Mouse (Mus musculus): ENCODE data around the gene Mettl7a1. TPM values are rescaled to one million over a fixed set of nuclear protein-coding genes. Genes with fewer than 3 reads are reported as not detected.
A peak's percentile ranks its signal among the peaks of the same experiment; 100 is the strongest.
"Not testable (repeated sequence)": the region's sequence is repeated elsewhere in the genome, so short reads cannot be mapped to it uniquely, and the experiment has no call there.

Gene Mettl7a1
- polyA plus RNA-seq, 1 experiment from 2014 or later, result 3.5 TPM

DNA sequence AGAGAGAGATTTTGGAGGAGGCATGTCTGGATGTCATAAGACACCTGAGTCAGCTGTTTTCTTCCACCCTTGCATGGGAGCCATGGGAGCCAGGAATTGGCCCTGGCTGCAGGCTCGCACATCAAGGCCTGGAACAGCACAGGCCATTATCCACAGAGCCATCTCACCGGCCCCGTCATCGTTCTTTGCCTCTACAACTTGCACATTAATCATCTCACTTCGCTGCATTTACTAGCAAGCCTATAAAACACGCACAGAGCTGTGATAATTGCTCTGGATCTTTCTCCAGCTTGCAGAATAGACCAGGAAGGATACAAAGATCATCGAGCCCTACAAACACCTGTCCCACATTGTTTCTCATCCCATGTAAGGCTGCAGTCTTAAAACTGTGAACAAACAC, 26.8 kb downstream of the Mettl7a1 start:
- no peak overlapping the region for H3K4me3 ChIP-seq (ENCODE audit: low read length)
- H3K27me3 ChIP-seq (replicated peaks; ENCODE audit: control insufficient read depth, insufficient read depth, low read length), result no peaks in the 10 kb centered on the region
- no peak overlapping the region for H3K4me2 ChIP-seq (ENCODE audit: low read length)
- H3K9ac ChIP-seq (ENCODE audit: low read depth, low read length), result no peak overlapping the region
- H3K4me1 ChIP-seq (ENCODE audit: control insufficient read depth, insufficient read depth, low read depth, low read length), result no peaks in the 10 kb centered on the region
- 56% methylated on average over 7 of the region's 7 CpGs for WGBS
- H3K9me3 ChIP-seq (ENCODE audit: control insufficient read depth, low read length), result no peaks in the 10 kb centered on the region
- ATAC-seq, result no peak
- H3K36me3 ChIP-seq (ENCODE audit: control insufficient read depth, insufficient read depth, low read length), result no peaks in the 10 kb centered on the region
- H3K27ac ChIP-seq (ENCODE audit: low read depth, low read length), result no peak overlapping the region

DNA sequence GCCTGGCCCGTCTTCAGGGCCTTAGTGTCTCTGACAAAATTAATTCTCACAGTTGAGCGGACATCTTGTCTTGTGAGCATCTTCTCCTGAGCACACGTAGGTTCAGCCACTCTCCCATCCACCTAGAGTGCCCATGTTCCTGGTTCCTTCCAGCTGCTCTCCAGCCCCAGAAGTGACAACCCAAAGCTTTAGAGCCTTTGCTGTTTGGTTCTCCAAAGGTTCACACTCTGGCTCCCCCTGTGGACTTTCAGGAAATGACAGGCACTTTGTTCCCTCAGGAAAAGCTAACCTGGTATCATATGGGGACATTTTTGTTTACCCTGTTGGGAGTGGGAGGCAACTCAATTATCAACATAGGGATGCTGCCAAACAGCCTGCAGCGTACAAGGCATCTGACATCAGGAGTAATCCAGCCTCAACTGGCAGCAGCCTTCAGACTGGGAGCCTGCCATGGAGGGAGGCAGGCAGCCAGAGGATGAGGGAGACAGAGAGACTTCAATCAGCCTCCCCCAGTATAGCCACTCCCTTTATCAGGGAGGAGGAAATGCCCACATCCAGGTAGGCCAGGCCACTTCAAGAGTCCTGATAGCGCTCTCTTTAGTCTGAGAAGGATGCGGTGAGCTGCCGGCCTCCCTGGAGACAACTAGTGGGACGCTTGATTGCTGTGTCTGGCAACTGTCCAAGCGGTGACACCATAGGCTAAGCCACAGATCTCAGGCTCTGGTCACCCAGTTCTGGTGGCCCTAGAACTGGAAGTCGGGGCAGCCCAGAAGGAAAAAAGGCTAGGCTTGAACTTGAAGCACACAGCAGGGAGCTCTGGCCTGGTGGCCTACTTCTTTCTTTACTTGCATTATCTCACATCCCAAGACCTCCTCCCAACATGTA, 28.4 kb downstream of the Mettl7a1 start:
- not testable (repeated sequence) for H3K9me3 ChIP-seq (ENCODE audit: control insufficient read depth, low read length); H3K36me3 ChIP-seq (ENCODE audit: control insufficient read depth, insufficient read depth, low read length); H3K27ac ChIP-seq (ENCODE audit: low read depth, low read length); H3K4me3 ChIP-seq (ENCODE audit: low read length); H3K9ac ChIP-seq (ENCODE audit: low read depth, low read length); H3K4me1 ChIP-seq (ENCODE audit: control insufficient read depth, insufficient read depth, low read depth, low read length); H3K27me3 ChIP-seq (replicated peaks; ENCODE audit: control insufficient read depth, insufficient read depth, low read length); H3K4me2 ChIP-seq (ENCODE audit: low read length)
- peak; percentile 52; the same call in 1 of the 2 replicates for ATAC-seq
- WGBS, result 44% methylated on average over 2 of the region's 10 CpGs

DNA sequence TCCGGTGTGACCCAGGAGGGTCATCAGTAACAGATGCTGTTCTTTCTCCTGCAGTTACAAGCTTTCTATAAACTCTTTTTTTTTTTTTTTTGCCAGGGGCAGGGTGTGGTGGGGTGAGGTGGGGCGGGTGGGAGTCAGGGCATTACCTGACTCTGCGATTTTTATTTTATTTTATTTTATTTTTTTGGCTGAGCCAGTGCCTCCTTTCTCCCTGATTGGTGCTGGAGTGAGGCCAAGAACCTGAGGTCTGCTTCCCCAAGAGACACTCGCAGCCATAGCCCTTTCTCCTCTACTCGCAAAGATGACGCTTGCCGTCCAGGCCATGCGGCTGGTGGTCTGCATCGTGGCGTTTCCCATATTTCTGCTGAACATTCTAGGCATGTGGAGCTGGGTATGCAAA, 30.7 kb downstream of the Mettl7a1 start, which contains the start of gene Mettl7a3:
Mettl7a3 (plus strand) TSS at position 301 of the 400 bp plus-strand sequence.
- no peak for ATAC-seq
- no peaks in the 10 kb centered on the region for H3K27me3 ChIP-seq (replicated peaks; ENCODE audit: control insufficient read depth, insufficient read depth, low read length)
- 77% methylated on average over 10 of the region's 10 CpGs for WGBS
- no peak within 1 kb of the TSS for H3K4me3 ChIP-seq (ENCODE audit: low read length)
- H3K36me3 ChIP-seq (ENCODE audit: control insufficient read depth, insufficient read depth, low read length), result no peaks in the 10 kb centered on the region
- no peak within 1 kb of the TSS for H3K9ac ChIP-seq (ENCODE audit: low read depth, low read length)
- H3K4me1 ChIP-seq (ENCODE audit: control insufficient read depth, insufficient read depth, low read depth, low read length), result no peaks in the 10 kb centered on the region
- H3K9me3 ChIP-seq (ENCODE audit: control insufficient read depth, low read length), result no peaks in the 10 kb centered on the region
- no peak within 1 kb of the TSS for H3K27ac ChIP-seq (ENCODE audit: low read depth, low read length)
- H3K4me2 ChIP-seq (ENCODE audit: low read length), result no peak within 1 kb of the TSS

DNA sequence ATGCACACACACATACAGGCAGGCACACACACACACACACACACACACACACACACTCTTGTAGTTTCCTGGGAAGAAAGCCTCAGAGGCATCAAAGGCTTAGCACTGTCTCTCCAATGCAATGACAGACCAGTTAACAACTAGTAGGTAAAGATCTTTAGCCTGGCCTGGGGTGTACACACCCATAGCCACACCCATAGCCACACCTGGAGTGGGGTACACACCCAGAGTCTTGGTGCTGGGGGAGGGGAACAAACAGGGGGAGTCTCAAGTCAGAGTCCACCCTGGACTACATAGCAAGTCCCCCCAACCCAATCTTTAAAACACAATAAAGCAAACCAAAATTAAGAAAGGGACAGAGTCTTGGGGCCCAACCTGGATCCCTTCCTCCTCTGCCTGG, 33.4 kb downstream of the Mettl7a1 start:
- H3K36me3 ChIP-seq (ENCODE audit: control insufficient read depth, insufficient read depth, low read length); H3K4me3 ChIP-seq (ENCODE audit: low read length); H3K4me2 ChIP-seq (ENCODE audit: low read length); H3K9me3 ChIP-seq (ENCODE audit: control insufficient read depth, low read length); ATAC-seq; H3K27ac ChIP-seq (ENCODE audit: low read depth, low read length); H3K9ac ChIP-seq (ENCODE audit: low read depth, low read length); H3K4me1 ChIP-seq (ENCODE audit: control insufficient read depth, insufficient read depth, low read depth, low read length); H3K27me3 ChIP-seq (replicated peaks; ENCODE audit: control insufficient read depth, insufficient read depth, low read length): not testable (repeated sequence)

DNA sequence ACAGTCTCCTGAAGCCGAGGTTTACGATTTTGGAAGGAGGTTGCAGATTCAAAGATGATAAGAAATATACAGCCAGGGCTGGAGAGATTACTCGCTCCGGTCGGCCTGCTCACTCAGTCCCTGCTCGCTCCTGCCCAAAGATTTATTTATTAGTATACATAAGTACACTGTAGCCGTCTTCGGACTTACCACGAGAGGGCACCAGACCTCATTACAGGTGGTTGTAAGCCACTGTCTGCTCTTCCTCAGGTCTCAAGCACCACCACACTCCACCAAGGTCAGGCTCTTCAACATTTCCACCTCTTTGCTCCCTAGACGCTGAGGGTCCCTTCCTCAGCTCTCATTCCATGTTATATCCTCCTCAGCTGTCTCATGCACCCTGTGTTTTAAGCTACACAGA, 33.9 kb downstream of the Mettl7a1 start:
- not testable (repeated sequence) for ATAC-seq; H3K36me3 ChIP-seq (ENCODE audit: control insufficient read depth, insufficient read depth, low read length); H3K4me3 ChIP-seq (ENCODE audit: low read length); H3K4me2 ChIP-seq (ENCODE audit: low read length); H3K27me3 ChIP-seq (replicated peaks; ENCODE audit: control insufficient read depth, insufficient read depth, low read length); H3K9ac ChIP-seq (ENCODE audit: low read depth, low read length); H3K9me3 ChIP-seq (ENCODE audit: control insufficient read depth, low read length); H3K27ac ChIP-seq (ENCODE audit: low read depth, low read length); H3K4me1 ChIP-seq (ENCODE audit: control insufficient read depth, insufficient read depth, low read depth, low read length)
- 38% methylated on average over 6 of the region's 10 CpGs for WGBS

GRCm38 (mm10) chr15:100341314-100341980, 37.5 kb downstream of the Mettl7a1 start:
- H3K9ac ChIP-seq (ENCODE audit: low read depth, low read length); H3K27ac ChIP-seq (ENCODE audit: low read depth, low read length); H3K4me3 ChIP-seq (ENCODE audit: low read length); H3K27me3 ChIP-seq (replicated peaks; ENCODE audit: control insufficient read depth, insufficient read depth, low read length); H3K9me3 ChIP-seq (ENCODE audit: control insufficient read depth, low read length); H3K36me3 ChIP-seq (ENCODE audit: control insufficient read depth, insufficient read depth, low read length); H3K4me2 ChIP-seq (ENCODE audit: low read length); H3K4me1 ChIP-seq (ENCODE audit: control insufficient read depth, insufficient read depth, low read depth, low read length); ATAC-seq: not testable (repeated sequence)
- WGBS, result 82% methylated on average over 4 of the region's 5 CpGs

DNA sequence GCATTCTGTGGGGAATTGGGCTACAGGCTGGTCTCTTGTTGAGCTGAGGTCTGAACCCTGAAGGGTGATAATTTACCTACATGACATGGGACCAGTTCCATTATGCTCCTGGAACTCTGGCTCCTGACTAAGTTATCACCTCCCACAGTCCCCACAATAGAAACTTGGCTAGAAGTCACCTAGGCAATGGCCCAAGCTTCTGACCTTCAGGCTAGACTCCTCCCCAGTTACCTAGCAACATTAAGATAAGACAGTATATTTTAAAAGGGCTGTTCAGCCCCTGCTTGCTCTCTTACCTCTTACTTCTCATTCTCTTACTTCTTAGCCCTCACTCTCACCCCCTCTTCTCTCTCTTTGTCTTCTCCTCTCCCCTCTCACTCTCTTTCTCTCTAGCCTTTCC, 41.5 kb downstream of the Mettl7a1 start:
- no peak overlapping the region for H3K4me2 ChIP-seq (ENCODE audit: low read length)
- ATAC-seq, result no peak

GRCm38 (mm10) chr15:100346761-100347160, 42.8 kb downstream of the Mettl7a1 start:
- no peak overlapping the region for H3K4me3 ChIP-seq (ENCODE audit: low read length)
- H3K27me3 ChIP-seq (replicated peaks; ENCODE audit: control insufficient read depth, insufficient read depth, low read length), result no peaks in the 10 kb centered on the region
- H3K4me2 ChIP-seq (ENCODE audit: low read length), result no peak overlapping the region
- no peaks in the 10 kb centered on the region for H3K4me1 ChIP-seq (ENCODE audit: control insufficient read depth, insufficient read depth, low read depth, low read length)
- H3K27ac ChIP-seq (ENCODE audit: low read depth, low read length), result no peak overlapping the region
- ATAC-seq, result no peak
- H3K9me3 ChIP-seq (ENCODE audit: control insufficient read depth, low read length), result peaks cover 4% of the 10 kb centered on the region; the same call in 1 of the 2 replicates
- H3K36me3 ChIP-seq (ENCODE audit: control insufficient read depth, insufficient read depth, low read length), result no peaks in the 10 kb centered on the region
- WGBS, result 60% methylated on average over 14 of the region's 14 CpGs
- no peak overlapping the region for H3K9ac ChIP-seq (ENCODE audit: low read depth, low read length)

More for the DNA sequence above, 41.5 kb downstream of the Mettl7a1 start:
- H3K9me3 ChIP-seq (ENCODE audit: control insufficient read depth, low read length), result peaks cover 4% of the 10 kb centered on the region; the same call in 1 of the 2 replicates
- H3K36me3 ChIP-seq (ENCODE audit: control insufficient read depth, insufficient read depth, low read length), result no peaks in the 10 kb centered on the region
- no peak overlapping the region for H3K27ac ChIP-seq (ENCODE audit: low read depth, low read length)
- no peak overlapping the region for H3K9ac ChIP-seq (ENCODE audit: low read depth, low read length)
- no peaks in the 10 kb centered on the region for H3K27me3 ChIP-seq (replicated peaks; ENCODE audit: control insufficient read depth, insufficient read depth, low read length)
- no peak overlapping the region for H3K4me3 ChIP-seq (ENCODE audit: low read length)
- no peaks in the 10 kb centered on the region for H3K4me1 ChIP-seq (ENCODE audit: control insufficient read depth, insufficient read depth, low read depth, low read length)

DNA sequence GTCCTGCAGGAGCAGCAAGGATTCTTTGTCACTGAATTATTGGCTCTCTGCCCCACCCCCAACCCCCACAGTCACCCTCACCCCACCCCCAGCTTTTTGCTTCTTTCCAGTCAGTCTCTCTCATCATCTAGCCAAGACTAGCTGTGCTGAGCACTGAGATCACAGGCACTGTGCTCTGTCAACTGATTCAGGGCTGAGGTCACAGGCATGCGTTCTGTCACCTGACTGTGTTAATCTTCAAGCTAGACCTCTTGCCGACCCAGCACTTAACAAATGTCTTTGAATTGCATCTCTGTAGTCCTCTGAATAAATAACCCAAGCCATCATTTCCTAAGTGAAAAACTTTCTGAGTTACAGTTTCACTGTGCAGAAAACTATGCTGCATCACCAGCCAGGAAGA, 45.6 kb downstream of the Mettl7a1 start:
- Histone ChIP-seq H3K4me1 (ENCODE audit: control insufficient read depth, insufficient read depth, low read depth, low read length) (no peaks in the 10 kb centered on the region), H3K27ac (ENCODE audit: low read depth, low read length) (no peak overlapping the region), H3K4me2 (ENCODE audit: low read length) (no peak overlapping the region), H3K4me3 (ENCODE audit: low read length) (no peak overlapping the region), H3K9ac (ENCODE audit: low read depth, low read length) (no peak overlapping the region), H3K27me3 (replicated peaks; ENCODE audit: control insufficient read depth, insufficient read depth, low read length) (no peaks in the 10 kb centered on the region), H3K9me3 (ENCODE audit: control insufficient read depth, low read length) (peaks cover 4% of the 10 kb centered on the region; the same call in 1 of the 2 replicates), H3K36me3 (ENCODE audit: control insufficient read depth, insufficient read depth, low read length) (no peaks in the 10 kb centered on the region)
- no peak for ATAC-seq
- WGBS, result 58% methylated on average over 2 of the region's 2 CpGs
